Mouse (Mus musculus) liver (tissue): Measurements from ENCODE around the gene Gm6899.

Source experiments
- DNase-seq: peaks from one replicate; pipeline ENCODE4 v3.0.0-alpha.2; 2020; ENCODE audit warnings: mixed read lengths

The Gm6899 gene

DNA sequence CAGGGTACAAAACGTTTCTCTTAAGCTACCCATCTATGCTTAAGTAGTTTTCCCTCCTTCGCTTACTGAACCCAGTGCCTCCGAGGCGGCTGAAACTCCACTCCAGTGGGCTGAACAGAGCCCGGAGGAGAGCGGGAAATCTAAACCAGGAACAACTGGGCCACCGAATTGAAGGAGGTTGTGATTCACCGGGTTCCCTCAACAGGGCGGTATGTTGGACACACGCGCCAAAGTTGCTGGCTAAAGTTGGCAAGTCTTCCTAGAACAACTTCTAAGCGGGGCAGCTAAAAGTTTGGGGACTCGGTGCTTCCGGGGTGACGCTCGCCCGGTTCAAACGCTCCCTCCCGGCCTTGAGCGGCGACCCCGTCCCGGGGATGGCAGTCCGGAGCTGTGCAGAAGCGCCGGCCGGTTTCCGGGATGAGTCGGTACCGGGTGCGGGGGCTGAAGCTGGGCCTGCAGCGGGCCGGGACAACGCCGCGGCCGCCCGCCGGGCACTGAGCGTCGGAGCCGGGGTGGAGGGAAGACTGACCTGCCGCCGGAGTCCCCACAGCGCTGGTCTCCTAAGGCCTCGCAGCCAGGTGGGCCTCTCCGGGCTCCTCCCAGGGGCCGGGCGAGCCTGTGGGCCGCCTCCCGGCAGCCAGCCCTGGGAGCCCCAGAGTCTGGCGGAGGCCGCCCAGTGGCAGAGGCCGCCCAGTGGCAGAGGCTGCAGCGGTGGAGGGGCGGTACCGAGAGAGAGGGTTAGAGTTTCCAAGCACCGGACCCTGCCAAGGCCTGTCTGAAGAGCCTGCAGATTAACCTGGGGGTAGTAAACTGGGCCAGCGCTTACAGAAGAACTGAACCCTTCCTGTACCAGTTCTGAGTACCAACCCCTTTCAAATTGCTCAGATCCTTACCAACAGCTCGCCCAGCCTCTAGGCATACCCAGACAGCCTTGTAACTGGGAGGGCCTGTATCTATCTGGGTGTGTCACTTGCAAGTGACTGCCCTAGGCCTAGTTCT lies at the start of gene Gm6899, which contains the start of gene Vrk2:
TSS of gene Gm6899 (plus strand) at position 181 of the 999 bp plus-strand sequence.
TSS of gene Vrk2 (minus strand) at position 939 of the 999 bp plus-strand sequence.
- peak; percentile 96 for DNase-seq

DNA sequence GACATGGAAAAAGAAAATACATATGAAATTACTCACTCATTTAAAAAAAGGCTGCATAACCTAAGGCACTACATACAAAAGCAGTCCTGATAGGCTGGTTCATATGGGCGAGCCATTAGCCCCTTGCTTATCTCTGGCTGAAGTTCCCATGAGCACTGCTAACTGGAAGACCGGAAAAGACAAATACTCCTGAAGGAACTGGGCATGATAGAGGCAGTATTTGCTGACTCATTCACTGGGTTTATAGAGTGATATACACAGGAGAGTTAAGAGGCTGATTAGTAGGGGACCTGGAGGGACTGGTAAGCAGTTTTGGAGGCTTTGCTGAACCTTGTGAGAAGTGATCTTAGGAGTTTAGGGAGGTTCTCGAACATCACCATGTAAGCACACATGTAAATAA lies 41.5 kb upstream of the Gm6899 start:
- DNase-seq = no peak

DNA sequence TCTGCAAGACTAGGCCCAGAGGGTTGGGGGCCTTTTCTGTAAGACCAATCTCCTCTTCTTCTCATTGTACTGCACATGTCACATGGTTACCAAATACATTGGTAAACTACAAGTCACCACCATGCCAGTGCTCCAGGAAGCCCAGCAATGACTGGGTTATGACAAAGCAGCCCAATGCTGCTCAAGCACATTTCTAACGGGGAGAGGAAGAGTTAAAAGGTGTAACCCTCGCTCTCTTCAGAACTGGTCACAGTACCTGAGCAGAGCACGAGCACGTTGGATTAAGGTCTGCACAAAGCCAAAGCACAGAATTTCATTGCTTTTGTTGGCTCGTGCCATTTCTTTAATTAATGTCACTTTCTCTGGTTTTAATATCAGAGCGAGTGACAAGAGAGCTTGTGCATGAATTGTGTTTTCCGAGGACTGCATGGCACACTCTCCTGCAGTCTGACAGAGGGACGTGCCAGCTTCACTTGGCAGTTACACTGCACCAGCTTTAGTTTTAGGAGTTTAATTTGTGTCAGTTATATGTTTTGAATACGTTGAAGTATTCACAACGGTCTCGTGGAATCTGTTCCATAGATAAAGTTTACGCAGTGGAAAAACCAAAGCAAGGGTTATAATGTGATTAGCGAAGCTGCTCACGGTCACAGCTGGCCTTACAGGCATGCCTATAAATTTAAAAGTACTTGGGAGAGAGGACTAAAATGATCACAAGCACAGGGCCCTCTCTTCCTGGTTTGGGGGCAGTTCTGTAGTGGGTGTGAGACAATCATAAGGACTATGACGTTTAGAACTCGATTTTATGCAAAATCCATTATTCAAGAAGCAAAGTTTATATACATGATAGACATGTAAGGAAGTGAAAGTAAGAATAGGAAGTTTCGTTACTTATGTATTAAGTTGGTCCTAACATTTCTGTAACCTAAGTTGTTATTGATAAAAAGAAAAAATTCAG lies 7.4 kb upstream of the Gm6899 start:
- DNase-seq = no peak

DNA sequence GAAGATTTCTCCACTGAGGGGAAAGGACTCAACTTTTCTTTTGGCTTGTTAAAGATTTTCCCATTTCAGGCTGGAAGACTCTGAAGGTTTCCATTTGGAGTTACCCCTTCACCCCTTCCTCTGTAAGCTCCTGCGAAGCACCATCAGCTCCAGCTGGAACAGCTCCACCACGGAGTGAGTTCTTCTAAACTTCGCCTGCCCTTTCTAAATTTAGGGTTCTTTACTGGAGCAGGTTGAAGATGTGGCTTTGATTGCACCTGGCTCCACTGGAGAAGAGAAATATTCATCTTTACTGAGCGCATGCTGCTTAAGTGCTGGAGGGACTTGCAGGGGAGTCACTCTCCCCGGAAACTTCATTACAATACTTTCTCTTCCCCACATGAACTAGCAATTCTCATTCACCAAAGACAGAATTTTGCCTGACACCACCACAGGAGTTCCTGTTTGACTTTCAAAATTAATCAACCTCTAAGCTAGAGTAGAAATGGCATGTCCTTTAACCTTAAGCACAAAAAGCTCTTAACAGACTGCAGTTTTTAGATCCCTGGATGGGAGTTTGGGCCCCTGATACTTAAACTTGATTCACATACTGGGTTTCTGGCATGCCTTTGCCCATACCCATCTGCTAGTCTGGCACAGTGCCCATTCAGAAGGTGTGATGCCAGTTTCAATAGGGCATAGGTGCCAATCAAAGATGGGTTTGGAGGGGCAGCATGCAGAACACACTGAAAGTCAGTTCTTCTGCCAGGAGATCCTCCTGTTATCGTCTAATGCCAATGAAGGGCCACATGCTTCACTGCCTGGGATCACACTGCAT lies 6.5 kb upstream of the Gm6899 start:
- no peak for DNase-seq

DNA sequence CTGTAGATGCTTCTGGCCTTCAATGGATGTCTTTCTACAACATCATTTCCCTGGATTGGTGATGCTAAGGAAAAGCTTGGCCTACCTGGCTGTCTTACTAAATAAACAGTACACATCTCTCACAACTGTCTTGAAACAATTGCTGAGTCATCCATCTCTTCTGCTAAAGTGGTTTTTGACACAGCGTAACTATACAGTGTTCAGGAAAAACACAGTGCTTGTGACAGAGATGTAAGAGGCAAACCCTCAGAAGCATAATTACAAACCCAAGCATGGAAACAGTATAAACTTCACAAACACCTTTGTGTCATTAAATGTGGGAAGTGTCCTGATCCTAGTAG lies 5.9 kb upstream of the Gm6899 start:
- DNase-seq = no peak

DNA sequence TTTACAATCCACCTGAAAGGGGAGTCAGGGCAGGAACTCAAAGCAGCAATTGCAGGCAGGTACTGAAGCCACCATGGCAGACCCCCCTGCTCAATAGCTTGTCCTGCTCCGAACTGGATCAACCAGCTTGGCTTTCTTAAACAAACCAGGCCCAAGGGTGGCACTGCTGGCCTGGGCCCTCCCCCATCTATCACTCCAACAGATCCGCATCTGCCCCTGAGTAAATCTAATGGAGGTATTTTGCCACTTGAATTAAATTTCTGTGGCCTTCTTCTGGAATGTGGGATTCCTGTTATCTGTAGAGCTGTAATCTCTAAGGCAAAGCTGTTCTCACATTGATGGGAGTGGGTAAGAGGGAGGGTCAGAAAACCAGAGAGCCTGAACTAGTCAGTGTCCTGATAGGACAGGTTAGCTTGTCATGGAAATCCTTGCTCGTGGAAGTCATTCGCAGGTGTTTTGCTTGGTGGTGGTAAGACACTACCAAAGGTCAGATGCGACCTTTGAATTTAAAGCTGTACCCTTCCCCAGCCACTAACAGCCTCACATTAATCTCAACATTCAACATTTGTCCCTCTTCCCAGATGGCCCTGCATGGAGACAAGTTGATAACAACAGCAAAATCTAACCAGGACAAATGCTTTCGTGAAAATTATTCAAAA lies 517 bp upstream of the Gm6899 start:
- peak; percentile 40 for DNase-seq

DNA sequence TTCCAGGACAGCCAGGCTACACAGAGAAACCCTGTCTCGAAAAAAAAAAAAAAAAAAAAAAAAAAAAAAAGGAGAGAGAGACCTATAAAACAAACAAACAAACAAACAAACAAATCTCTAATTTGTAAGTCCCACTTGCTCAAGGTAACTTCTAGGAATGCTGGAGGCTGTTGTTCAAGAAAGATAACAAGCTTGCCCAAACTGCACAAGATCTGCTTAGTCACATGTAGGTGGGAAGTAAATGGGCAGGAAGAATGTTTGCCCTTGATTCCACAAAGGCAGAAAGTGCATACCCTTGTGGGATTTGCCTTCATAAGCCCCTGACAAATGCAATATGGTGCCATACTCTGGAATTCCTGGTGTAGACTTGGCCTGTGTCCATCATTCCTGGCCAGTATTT lies 1.4 kb downstream of the Gm6899 start:
- DNase-seq = peak; percentile 22

DNA sequence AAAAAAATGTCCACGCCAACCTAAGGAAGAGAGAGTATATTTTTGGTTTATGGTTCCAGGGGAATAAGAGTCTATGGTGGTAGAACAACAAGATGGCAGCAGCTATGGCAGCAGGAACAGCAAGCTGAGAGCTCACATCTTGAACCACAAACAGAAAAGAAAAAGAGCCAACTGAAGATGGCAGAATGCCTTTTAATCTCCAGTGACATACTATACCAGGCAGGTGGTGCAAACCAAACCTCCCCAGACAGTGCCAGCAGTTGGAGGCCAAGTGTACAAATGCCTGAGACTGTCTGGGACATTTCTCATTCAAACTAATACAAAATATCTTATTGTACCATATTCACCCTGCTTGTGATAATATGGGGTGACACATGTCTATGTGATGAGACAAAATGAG lies 3.1 kb downstream of the Gm6899 start:
- DNase-seq = no peak

DNA sequence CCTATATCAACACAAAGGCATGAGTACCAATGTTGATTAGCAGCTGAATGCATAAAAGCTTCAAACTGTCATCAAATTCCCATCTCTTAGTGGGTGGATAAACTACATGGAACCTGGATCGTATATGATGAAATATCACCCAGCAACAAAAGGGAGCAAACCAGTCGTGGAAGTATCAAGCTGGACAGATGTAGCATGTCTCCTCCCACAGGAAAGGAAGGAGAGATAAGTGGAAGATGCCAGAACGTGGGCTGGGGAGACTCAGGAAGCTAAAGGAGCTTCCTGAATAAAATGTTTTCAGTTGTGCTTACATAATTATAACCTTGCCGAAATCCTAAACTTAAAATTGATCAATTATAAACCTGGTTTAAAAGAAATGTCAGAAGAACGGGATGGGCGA lies 4.1 kb downstream of the Gm6899 start:
- DNase-seq = peak; percentile 43

DNA sequence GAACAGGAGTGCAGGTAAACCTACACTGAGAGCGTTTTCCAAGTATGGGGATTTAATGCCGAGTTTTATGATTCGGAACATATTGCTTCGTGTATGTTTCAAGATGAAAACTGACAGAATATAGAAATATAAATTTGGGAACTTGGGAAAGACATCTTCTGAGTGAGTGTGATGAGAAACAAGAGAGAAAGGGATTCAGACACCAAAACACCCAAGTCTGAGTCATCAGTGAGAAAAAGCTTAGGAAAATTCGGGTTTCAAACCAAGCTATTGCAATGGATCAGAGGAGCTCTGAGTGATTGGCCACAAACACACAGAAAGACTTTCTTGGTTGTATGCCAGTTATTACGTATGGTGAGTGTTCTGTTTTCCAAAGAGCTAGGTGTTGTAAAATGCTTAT lies 4.7 kb downstream of the Gm6899 start:
- no peak for DNase-seq

DNA sequence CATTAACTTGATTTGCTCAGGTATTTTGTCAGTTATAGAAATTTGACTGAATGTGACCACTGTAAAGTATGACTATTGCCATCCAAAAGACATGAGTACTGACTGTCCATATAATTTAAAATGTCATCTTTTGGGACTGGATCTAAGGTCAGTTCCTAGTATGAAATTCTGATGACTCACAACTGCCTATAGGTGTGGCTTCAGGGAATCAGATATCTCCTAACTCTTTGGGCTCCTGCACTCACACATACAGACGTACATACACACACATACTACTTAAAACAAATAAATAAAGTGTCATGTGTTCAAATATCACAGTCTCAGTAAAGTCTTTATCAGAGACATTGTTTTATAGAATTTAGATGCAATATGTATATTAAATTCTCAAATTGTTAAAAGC lies 5.8 kb downstream of the Gm6899 start:
- no peak for DNase-seq

DNA sequence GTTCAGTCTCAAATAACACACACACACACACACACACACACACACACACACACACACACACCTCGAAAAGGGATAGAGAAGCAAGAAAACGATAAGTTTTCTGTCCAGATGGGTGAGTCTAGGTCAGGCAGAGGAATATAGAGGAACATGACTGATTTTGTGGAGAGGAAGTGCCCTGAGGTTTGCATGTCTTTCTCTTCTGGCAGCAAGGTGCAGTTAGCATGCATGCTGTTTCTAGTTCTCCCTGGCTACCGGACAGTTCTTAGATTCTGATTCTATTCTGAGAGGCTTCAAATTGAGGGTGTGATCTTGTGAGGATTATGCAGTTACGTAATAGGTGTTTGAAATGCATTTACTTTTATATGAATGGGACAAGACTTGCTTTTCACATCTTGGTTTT lies 7.7 kb downstream of the Gm6899 start:
- no peak for DNase-seq

DNA sequence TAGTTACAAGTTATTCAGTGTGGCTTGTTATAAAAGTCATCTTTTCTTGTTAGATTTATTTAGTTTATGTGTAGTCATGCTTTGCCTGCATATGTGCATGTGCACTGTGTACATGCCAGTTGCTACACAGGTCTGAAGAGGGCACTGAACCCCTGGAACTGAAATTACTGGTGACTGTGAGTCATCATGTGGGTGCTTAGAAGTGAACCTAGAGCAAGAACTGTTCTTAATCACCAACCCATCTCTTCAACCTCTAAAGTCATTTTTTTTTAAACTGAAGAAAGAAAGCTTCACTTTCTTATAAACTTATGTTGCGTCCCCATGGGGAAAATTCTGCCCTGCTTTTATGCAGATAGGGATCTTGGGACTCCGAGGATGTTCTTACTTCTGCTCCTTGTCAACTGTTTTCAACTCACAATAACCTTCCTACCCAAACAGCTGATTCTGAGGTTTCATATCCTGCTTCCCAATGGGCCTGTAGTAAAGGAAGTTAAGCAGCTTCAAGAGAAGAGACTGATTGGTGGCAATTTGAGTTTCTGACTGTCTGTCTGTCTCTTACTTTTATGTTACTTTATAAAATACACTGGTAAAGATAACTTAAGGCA lies 8.6 kb downstream of the Gm6899 start:
- no peak for DNase-seq

DNA sequence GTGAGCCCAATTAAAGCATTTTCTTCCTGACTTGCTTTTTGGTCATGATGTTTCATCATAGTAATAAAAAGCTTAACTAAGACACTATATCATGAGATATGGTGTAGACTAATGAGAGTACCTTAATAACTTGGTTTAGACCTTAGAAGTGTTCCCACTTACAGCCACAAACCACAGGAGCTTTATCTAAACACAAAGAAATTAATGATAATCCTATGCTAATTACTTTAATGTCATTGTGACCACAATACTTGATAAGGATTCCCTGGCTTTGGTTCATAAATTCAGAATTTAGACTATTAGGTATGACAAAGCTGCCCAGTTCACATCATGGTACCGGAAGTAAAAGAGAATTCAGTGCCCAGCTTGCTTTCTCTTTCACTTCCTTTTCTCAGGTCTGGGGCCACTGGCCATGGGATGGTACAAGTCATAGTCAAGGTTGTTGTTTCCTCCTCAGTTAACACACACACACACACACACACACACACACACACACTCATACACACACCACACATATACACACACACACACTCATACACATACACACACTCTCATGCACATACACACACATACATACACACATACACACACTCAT lies 11.1 kb downstream of the Gm6899 start:
- no peak for DNase-seq

DNA sequence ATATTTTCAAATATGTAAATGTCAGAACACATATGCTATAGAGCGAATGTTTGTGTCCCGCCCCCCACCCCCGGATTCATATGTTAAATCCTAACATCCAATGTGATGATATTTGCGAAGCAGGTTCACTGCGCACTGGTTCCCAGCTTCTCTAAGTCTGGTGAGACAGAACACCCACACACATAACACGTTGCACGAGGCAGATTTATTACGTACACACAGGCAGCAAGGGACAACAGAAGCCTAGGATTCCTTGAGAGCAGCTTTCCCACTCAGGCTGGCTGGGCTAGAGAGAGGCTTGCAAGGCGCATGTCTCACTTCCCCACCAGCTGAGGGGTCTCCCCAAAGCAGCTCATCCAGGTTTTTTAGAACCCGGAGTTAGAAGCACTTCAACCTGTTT lies 15.8 kb downstream of the Gm6899 start:
- no peak for DNase-seq

DNA sequence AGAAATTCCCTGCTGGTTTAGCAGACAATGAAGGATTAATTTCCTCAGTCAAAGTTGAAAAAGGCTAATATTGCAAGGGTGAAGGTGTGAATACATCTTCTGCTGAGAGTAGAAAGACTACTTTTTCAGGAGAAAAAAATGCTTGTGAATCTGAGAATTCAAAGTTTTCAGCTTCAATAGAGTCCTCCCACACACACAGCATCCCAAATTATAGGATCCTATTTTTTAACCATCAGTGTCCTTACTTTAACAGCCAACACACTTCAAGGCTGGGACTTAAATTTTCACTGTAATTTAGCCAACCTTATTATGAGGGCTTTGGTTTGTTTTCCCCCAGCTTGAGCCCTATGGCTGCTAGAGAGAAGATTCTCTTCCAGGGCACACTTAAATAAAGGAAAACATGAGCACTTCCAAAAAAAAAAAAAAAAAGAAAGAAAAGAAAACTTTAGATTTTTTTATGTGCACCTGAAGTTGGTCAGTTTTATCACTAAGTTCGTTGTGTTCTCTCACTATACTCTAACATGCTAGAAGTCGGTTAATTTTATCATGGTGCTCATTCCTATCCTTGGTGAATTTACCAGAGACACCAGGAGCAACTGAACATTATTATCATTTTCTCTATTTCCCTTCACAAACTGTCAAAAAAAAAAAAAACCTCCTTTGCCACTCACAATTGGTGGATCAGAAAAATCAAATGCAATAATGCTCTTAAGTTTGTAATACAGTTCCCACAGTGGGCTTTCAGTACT lies 25.6 kb downstream of the Gm6899 start:
- DNase-seq = no peak

DNA sequence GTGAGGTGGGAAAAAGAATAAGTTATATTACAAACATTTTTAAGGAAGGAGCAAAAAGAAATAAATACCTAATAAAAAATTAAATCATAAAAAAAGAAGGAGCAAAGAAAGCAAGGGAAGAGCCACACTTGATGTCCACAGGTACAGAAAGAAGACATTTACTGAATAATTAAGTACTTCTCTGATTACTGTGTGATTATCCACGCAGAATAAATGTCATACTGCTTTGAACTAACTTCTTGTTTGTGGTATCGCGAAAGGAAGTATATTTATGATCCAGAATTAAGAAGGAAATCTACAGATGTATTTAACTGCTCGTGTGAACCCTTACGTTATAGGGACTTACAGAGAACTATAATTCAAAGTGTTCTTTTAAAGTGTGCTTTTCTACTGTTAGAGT lies 29.7 kb downstream of the Gm6899 start:
- DNase-seq = no peak

DNA sequence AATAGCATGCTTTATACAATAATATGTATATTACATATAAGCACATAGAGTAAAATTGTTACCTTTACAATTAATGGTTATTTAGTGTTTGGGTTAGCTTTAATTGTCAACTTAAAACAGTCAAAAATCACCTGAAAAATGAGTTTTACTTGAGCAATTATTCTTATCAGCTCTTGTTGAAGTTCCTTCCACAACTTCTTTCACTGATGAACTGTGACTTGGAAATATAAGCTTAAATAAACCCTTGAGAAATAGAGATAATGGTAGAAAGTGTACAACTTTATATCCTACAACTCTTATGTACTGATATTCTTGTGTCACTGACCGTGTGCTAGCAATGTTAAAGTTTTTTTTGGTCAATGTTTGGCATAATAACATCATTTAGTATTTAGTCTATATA lies 43.2 kb downstream of the Gm6899 start:
- no peak for DNase-seq

DNA sequence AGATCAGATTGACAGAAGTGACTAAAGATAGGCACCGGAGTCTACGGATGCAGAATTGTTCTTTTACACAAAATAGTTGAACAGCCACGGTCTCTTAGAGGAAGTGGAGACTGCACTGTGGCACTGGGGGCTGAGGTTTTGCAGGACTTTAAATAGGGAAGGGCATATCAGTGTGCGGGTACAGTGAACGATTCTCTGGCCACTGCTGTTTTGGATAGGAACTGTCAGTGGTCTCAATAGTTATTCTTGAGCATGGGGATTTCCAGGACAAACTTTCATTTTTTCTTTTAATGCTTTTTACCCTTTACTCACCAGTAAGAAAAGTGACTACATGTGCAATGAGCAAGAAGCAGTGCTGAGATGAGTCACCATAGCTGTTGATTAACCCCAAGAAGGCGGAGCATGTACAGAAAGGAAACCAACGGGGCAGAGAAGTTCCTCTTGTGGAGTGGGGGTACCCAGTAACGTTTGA lies 47.3 kb downstream of the Gm6899 start:
- peak; percentile 14 for DNase-seq

DNA sequence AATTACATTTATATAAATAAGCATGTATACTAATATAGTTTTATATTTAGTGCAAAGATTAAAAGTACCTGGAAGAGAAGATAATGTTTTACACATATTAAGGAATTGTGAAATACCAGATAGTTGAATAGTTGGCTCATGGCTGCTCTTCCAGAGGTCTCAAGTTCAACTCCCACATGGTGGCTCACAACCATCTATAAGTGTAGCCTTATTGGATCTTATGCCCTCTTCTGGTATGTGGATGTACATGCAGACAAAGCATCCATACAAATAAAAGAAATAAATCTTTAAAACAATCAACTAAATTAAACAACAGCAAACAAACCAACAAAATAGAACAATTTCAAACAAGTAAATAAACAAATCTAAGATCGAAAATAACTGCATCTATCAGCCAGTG lies 49.1 kb downstream of the Gm6899 start:
- DNase-seq = no peak
